Comparison of ENCODE assay signal across 26 mouse cellular contexts in genomic region chr16:38789966-38790365, GRCm38 (mm10). TPM values are rescaled to one million over a fixed set of nuclear protein-coding genes. Genes with fewer than 3 reads are reported as not detected.
"Had no signal": no experiment of that assay in that cellular context is flagged by ENCODE, and none has a peak within 500 bp of the region (broad histone marks: within the 10 kb centered on the region; RNA-seq: fewer than 3 reads in every experiment).

No protein-coding gene starts in this region.

- H3K9ac ChIP-seq: liver, embryonic 15.5 days; liver, postnatal 0 days; lung, embryonic 14.5 days; midbrain, embryonic 13.5 days; midbrain, embryonic 15.5 days; neural tube, embryonic 12.5 days had no signal

- H3K36me3 ChIP-seq: liver, embryonic 15.5 days; midbrain, embryonic 13.5 days; midbrain, embryonic 15.5 days; neural tube, embryonic 12.5 days had no signal

- DNase-seq: liver, postnatal 0 days; lung, embryonic 14.5 days; lung, postnatal 10 days; right cerebral cortex, postnatal 25 days; right cerebral cortex, postnatal 4 days; spleen, adult 18-20 months; thymus, adult 18-20 months; thymus, postnatal 14 days; thymus, postnatal 36 days had no signal

- H3K27me3 ChIP-seq: midbrain, embryonic 13.5 days; midbrain, embryonic 15.5 days; neural tube, embryonic 12.5 days had no signal

- H3K4me1 ChIP-seq: liver, embryonic 15.5 days; megakaryocyte, embryonic 14.5 days; midbrain, embryonic 13.5 days; midbrain, embryonic 15.5 days; neural tube, embryonic 12.5 days had no signal

- H3K9me3 ChIP-seq: liver, embryonic 15.5 days; megakaryocyte, embryonic 14.5 days; midbrain, embryonic 13.5 days; midbrain, embryonic 15.5 days; neural tube, embryonic 12.5 days had no signal

- H3K4me2 ChIP-seq: liver, embryonic 15.5 days; lung, embryonic 14.5 days; midbrain, embryonic 11.5 days; midbrain, embryonic 13.5 days; midbrain, embryonic 15.5 days; neural tube, embryonic 12.5 days had no signal

- H3K27ac ChIP-seq: liver, embryonic 15.5 days; macrophage; midbrain, embryonic 13.5 days; midbrain, embryonic 15.5 days; neural tube, embryonic 12.5 days had no signal

- H3K4me3 ChIP-seq: liver, embryonic 15.5 days; megakaryocyte, embryonic 14.5 days; midbrain, embryonic 13.5 days; midbrain, embryonic 15.5 days; neural tube, embryonic 12.5 days had no signal

- ATAC-seq: liver, postnatal 0 days; midbrain, embryonic 13.5 days; midbrain, embryonic 15.5 days had no signal

RNA-seq across cellular contexts. Expression of gene Upk1b, which starts 10.2 kb away (rescaled TPM):
- total RNA-seq: monocyte, adult 5-6 weeks had no signal
- polyA plus RNA-seq: macrophage; neural tube, embryonic 14.5 days had no signal

RNA-seq across cellular contexts. Expression of gene 4930435E12Rik, which starts 38.6 kb away (rescaled TPM):
- total RNA-seq: megakaryocyte progenitor cell, adult 5-6 weeks; midbrain, postnatal 0 days; monocyte, adult 5-6 weeks; neutrophil, adult 5-6 weeks had no signal
- polyA plus RNA-seq: liver, embryonic 15.5 days; liver, postnatal 0 days; lung, embryonic 14.5 days; lung, embryonic 16.5 days; macrophage; midbrain, embryonic 11.5 days; midbrain, embryonic 13.5 days; midbrain, embryonic 15.5 days; midbrain, postnatal 0 days; neural tube, embryonic 12.5 days; neural tube, embryonic 14.5 days; small intestine, adult 2 months; stomach, embryonic 14.5 days; stomach, embryonic 16.5 days; thymus, postnatal 0 days had no signal
